Mouse (Mus musculus): ENCODE results near the gene Ttyh1. TPM values are rescaled to one million over a fixed set of nuclear protein-coding genes. Genes with fewer than 3 reads are reported as not detected.

Gene Ttyh1
- polyA plus RNA-seq, 1 experiment from 2014 or later = 2.7 TPM

DNA sequence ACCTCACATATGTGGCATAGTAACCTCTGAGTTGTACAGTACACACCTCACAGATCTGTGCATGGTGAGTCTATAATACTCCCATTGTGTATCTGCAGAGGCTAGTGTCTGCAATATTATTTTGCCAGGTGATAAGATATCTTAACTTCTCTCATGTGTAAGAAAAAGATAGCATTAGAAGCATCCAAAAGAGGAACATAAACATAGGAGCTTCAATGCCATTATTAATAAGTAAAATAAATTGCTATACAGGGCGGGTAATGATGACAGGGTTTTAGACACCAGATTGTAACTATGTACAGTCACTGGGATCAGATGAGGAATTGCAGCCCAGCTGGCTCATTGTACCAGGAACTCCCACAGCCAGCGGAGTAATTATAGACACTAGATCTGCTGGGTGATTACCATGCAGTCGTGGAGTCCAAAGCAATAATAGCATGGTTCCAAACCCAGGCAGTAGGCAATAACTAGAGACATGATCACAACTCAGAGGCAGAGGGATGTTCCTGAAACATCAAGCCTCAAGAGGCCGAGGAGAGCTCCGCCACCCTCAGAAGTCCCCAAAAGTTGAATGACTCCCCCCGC lies 31.2 kb upstream of the Ttyh1 start:
- Histone ChIP-seq H3K27ac (ENCODE audit: low read length) (no peak overlapping the region), H3K4me1 (ENCODE audit: insufficient read depth, low read length) (no peaks in the 10 kb centered on the region), H3K4me2 (replicated peaks; ENCODE audit: low read depth, low read length) (no peak overlapping the region), H3K4me3 (ENCODE audit: low read length) (no peak overlapping the region), H3K9me3 (ENCODE audit: low read length) (no peaks in the 10 kb centered on the region), H3K27me3 (ENCODE audit: insufficient read depth, low read length) (no peaks in the 10 kb centered on the region), H3K9ac (replicated peaks; ENCODE audit: low read length) (no peak overlapping the region), H3K36me3 (ENCODE audit: insufficient read depth, low read length) (no peaks in the 10 kb centered on the region)
- WGBS = 78% methylated on average over 6 of the region's 6 CpGs
- no peak for ATAC-seq (ENCODE audit: low FRiP score, low TSS enrichment)

DNA sequence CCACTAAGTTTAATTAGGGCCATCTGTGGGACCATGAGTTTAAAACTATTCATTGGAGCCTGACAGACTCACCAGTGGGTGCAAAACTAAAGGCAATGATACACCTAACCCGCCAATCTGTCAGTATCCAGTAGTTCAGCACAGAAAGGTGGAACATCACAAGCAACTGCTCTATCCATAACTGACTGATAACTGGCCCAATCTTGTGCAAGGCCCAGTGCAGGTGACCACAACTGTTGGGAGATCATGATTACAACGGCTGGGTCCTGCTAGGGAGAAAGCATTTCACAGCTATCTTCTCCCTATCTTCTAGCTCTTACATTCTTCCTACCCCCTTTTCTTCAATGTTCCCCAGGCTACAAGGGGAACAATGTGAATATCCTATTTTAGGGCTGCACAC lies 30.5 kb upstream of the Ttyh1 start:
- H3K4me2 ChIP-seq (replicated peaks; ENCODE audit: low read depth, low read length) = no peak overlapping the region
- H3K9ac ChIP-seq (replicated peaks; ENCODE audit: low read length) = no peak overlapping the region
- H3K4me3 ChIP-seq (ENCODE audit: low read length) = no peak overlapping the region
- no peaks in the 10 kb centered on the region for H3K4me1 ChIP-seq (ENCODE audit: insufficient read depth, low read length)
- H3K27me3 ChIP-seq (ENCODE audit: insufficient read depth, low read length) = no peaks in the 10 kb centered on the region
- no peaks in the 10 kb centered on the region for H3K9me3 ChIP-seq (ENCODE audit: low read length)
- ATAC-seq (ENCODE audit: low FRiP score, low TSS enrichment) = no peak
- H3K36me3 ChIP-seq (ENCODE audit: insufficient read depth, low read length) = no peaks in the 10 kb centered on the region
- 85% methylated on average over 2 of the region's 2 CpGs for WGBS
- no peak overlapping the region for H3K27ac ChIP-seq (ENCODE audit: low read length)

DNA sequence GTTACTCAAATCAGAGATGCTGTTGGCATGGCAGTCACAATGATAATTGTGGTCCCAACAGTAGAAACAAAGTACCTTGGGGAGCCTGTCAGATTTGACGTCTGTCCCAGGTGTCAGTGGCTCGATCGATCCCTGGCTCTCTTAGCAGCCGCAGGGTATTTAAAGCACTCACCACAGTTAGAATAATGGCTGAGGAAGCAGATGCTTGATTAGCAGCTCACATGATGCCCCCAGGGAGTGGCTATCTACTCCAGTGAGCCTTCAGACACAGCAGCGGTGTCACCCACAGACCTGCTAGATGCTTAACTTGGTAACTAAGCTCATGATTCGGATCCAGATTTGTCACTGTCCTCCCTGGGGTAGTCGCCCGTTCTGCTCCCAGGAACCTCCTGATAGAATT lies 28.0 kb upstream of the Ttyh1 start:
- Histone ChIP-seq H3K27ac (ENCODE audit: low read length) (no peak overlapping the region), H3K4me1 (ENCODE audit: insufficient read depth, low read length) (no peaks in the 10 kb centered on the region), H3K4me3 (ENCODE audit: low read length) (no peak overlapping the region), H3K4me2 (replicated peaks; ENCODE audit: low read depth, low read length) (no peak overlapping the region), H3K36me3 (ENCODE audit: insufficient read depth, low read length) (no peaks in the 10 kb centered on the region), H3K9me3 (ENCODE audit: low read length) (no peaks in the 10 kb centered on the region), H3K27me3 (ENCODE audit: insufficient read depth, low read length) (no peaks in the 10 kb centered on the region), H3K9ac (replicated peaks; ENCODE audit: low read length) (no peak overlapping the region)
- 51% methylated on average over 8 of the region's 8 CpGs for WGBS
- ATAC-seq (ENCODE audit: low FRiP score, low TSS enrichment) = no peak

DNA sequence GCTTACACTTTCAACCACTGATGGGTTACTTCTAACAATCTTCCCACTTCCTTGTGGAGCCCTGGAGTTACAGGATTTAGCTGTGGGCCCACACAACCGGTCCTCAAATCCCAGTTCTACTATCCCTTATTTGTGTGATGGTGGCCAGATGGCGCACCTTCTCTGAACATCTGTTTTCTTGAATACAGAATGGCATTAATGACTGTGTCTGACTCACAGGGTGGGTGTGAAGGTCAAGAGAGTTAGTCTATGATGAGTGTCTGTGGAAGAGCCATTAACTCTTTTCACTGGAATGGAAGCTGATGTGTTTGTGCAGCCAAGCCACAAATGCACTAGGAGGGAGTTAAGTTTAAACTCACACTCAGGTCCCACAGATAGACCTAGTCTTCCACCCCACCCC lies 20.9 kb upstream of the Ttyh1 start:
- H3K36me3 ChIP-seq (ENCODE audit: insufficient read depth, low read length) = no peaks in the 10 kb centered on the region
- H3K4me2 ChIP-seq (replicated peaks; ENCODE audit: low read depth, low read length) = no peak overlapping the region
- no peak overlapping the region for H3K9ac ChIP-seq (replicated peaks; ENCODE audit: low read length)
- no peaks in the 10 kb centered on the region for H3K4me1 ChIP-seq (ENCODE audit: insufficient read depth, low read length)
- no peak for ATAC-seq (ENCODE audit: low FRiP score, low TSS enrichment)
- no peak overlapping the region for H3K4me3 ChIP-seq (ENCODE audit: low read length)
- no peak overlapping the region for H3K27ac ChIP-seq (ENCODE audit: low read length)
- no peaks in the 10 kb centered on the region for H3K27me3 ChIP-seq (ENCODE audit: insufficient read depth, low read length)
- WGBS = 70% methylated on average over 2 of the region's 2 CpGs
- H3K9me3 ChIP-seq (ENCODE audit: low read length) = no peaks in the 10 kb centered on the region

DNA sequence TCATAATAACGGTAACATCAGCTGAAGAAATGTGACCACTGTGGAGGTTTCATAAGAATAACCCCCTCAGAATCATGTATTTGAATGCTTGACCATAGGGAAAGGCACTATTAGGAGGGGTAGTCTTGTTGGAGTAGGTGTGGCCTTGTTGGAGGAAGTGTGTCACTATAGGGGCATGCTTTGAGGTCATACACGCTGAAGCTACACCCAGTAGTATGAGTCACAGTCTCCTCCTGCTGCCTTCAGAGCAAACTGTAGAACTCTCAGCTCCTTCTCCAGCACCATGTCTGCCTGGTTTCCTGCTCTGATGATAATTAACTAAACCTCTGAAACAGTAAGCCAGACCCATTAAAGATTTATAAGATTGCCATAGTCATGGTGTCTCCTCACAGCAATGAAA lies 20.4 kb upstream of the Ttyh1 start:
- H3K9ac ChIP-seq (replicated peaks; ENCODE audit: low read length) = no peak overlapping the region
- no peaks in the 10 kb centered on the region for H3K4me1 ChIP-seq (ENCODE audit: insufficient read depth, low read length)
- no peak for ATAC-seq (ENCODE audit: low FRiP score, low TSS enrichment)
- H3K9me3 ChIP-seq (ENCODE audit: low read length) = no peaks in the 10 kb centered on the region
- no peak overlapping the region for H3K27ac ChIP-seq (ENCODE audit: low read length)
- H3K27me3 ChIP-seq (ENCODE audit: insufficient read depth, low read length) = no peaks in the 10 kb centered on the region
- no peaks in the 10 kb centered on the region for H3K36me3 ChIP-seq (ENCODE audit: insufficient read depth, low read length)
- 69% methylated on average over 2 of the region's 2 CpGs for WGBS
- no peak overlapping the region for H3K4me3 ChIP-seq (ENCODE audit: low read length)
- H3K4me2 ChIP-seq (replicated peaks; ENCODE audit: low read depth, low read length) = no peak overlapping the region

DNA sequence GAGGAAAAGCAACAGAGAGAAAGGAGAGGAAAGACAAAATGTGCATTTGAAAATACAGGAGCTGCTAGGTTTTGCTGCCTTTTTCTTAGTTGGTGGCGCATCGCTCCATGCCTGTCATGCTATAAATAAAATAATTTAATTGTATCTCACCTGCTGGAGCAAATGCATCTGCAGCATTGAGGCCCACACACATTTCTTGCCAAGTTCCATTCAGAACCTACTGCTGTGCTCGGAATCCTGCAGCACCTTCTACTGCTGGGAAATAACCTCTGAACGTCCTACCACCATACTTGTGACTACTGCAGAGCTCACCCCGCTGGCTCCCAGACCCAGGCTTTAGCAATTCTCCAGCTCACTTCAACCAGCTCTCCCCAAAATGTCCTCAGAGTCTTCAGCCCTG lies 18.1 kb upstream of the Ttyh1 start:
- Histone ChIP-seq H3K4me2 (replicated peaks; ENCODE audit: low read depth, low read length) (no peak overlapping the region), H3K27ac (ENCODE audit: low read length) (no peak overlapping the region), H3K9ac (replicated peaks; ENCODE audit: low read length) (no peak overlapping the region), H3K36me3 (ENCODE audit: insufficient read depth, low read length) (no peaks in the 10 kb centered on the region), H3K27me3 (ENCODE audit: insufficient read depth, low read length) (no peaks in the 10 kb centered on the region), H3K4me3 (ENCODE audit: low read length) (no peak overlapping the region), H3K4me1 (ENCODE audit: insufficient read depth, low read length) (no peaks in the 10 kb centered on the region), H3K9me3 (ENCODE audit: low read length) (no peaks in the 10 kb centered on the region)
- no peak for ATAC-seq (ENCODE audit: low FRiP score, low TSS enrichment)
- 82% methylated on average over 5 of the region's 5 CpGs for WGBS

DNA sequence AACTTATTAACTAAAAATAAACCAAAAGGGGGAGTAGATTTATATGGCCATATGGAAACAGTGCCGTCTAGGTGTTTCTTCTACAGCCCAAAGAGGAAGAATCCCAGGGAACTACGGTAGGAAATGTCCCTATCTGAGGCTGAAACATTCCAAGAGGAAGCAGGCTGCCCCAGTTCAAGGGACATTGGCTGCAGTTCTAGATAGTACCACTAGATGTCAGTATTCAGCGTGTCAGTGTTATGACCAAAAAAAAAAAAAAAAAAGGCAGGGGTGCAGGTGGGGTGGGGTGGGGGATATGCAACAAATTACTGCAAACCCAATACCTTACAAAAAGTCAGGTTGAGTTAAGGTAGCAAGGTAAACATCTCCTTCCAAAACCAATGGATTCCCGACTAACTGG lies 15.8 kb upstream of the Ttyh1 start:
- WGBS = 24% methylated on average over 4 of the region's 4 CpGs

DNA sequence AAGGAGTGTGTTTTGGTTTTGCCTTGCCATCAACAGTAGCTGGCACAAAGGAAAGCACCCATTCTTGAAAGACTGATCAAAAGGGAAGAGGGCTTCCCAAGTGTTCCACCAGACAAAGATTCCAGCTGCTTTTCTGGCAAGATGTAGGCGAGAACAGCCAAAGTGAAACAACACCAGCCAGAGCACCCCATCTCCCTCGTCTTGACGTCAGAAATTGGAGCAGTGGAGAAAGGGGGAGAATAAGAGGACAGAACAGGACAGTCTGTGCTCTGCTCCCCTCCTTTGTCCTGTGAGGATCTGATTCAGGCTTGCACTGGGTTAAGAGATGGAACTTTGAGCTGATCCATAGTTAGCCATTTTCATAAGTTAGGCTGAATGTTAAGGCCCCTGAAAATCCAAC lies 7.4 kb upstream of the Ttyh1 start:
- H3K9me3 ChIP-seq (ENCODE audit: low read length) = no peaks in the 10 kb centered on the region
- ATAC-seq (ENCODE audit: low FRiP score, low TSS enrichment) = no peak
- H3K4me2 ChIP-seq (replicated peaks; ENCODE audit: low read depth, low read length) = no peak overlapping the region
- H3K4me1 ChIP-seq (ENCODE audit: insufficient read depth, low read length) = no peaks in the 10 kb centered on the region
- H3K27me3 ChIP-seq (ENCODE audit: insufficient read depth, low read length) = no peaks in the 10 kb centered on the region; the same call in 1 of the 2 replicates
- no peak overlapping the region for H3K4me3 ChIP-seq (ENCODE audit: low read length)
- H3K9ac ChIP-seq (replicated peaks; ENCODE audit: low read length) = no peak overlapping the region
- 58% methylated on average over 3 of the region's 3 CpGs for WGBS
- no peak overlapping the region for H3K27ac ChIP-seq (ENCODE audit: low read length)
- no peaks in the 10 kb centered on the region for H3K36me3 ChIP-seq (ENCODE audit: insufficient read depth, low read length)

More for the DNA sequence above, 15.8 kb upstream of the Ttyh1 start:
- no peaks in the 10 kb centered on the region for H3K9me3 ChIP-seq (ENCODE audit: low read length)
- H3K9ac ChIP-seq (replicated peaks; ENCODE audit: low read length) = no peak overlapping the region
- H3K4me1 ChIP-seq (ENCODE audit: insufficient read depth, low read length) = no peaks in the 10 kb centered on the region
- H3K27ac ChIP-seq (ENCODE audit: low read length) = no peak overlapping the region
- H3K4me2 ChIP-seq (replicated peaks; ENCODE audit: low read depth, low read length) = no peak overlapping the region
- no peak for ATAC-seq (ENCODE audit: low FRiP score, low TSS enrichment)
- H3K4me3 ChIP-seq (ENCODE audit: low read length) = no peak overlapping the region
- H3K36me3 ChIP-seq (ENCODE audit: insufficient read depth, low read length) = no peaks in the 10 kb centered on the region
- H3K27me3 ChIP-seq (ENCODE audit: insufficient read depth, low read length) = no peaks in the 10 kb centered on the region; the same call in 1 of the 2 replicates

DNA sequence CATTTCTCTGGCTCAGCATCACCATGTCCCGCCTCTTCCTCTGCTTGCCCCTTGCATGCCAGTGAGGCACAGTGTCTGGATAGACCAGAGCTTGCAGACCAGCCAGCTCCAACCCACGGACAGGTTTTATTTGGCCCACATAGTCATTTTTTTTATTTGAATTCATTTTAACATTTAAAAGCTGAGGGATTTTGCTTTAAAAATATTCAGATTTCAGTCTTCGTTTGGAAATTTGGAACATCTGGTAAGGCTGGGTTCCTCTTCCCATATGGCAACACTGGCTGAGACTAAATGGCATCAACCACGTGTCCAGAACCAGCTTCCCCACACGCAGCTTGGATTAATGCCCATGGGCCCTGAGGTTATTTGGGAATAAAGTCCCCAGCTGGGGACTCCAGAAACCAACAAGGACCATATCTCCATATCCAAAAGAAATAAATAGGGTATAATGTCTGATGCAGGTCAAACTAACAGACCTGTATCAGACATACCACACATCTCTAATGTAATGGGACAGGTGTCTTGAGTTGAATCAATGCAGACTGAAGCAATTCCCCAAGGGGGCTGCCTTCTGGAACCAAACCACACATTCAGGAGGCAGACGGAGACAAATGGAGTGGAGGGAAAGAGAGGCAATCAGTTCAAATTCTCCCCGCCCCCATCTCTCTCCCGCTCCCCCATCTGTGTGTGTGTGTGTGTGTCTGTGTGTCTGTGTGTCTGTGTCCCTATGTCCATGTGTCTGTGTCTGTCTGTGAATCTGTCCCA lies 2.0 kb upstream of the Ttyh1 start:
- no peaks in the 10 kb centered on the region for H3K9me3 ChIP-seq (ENCODE audit: low read length)
- ATAC-seq (ENCODE audit: low FRiP score, low TSS enrichment) = no peak
- H3K4me2 ChIP-seq (replicated peaks; ENCODE audit: low read depth, low read length) = no peak overlapping the region
- H3K27ac ChIP-seq (ENCODE audit: low read length) = no peak overlapping the region
- H3K4me1 ChIP-seq (ENCODE audit: insufficient read depth, low read length) = peaks cover 7% of the 10 kb centered on the region; the same call in 1 of the 2 replicates
- no peak overlapping the region for H3K9ac ChIP-seq (replicated peaks; ENCODE audit: low read length)
- WGBS = 73% methylated on average over 8 of the region's 8 CpGs
- H3K27me3 ChIP-seq (ENCODE audit: insufficient read depth, low read length) = peaks cover 31% of the 10 kb centered on the region
- no peak overlapping the region for H3K4me3 ChIP-seq (ENCODE audit: low read length)
- no peaks in the 10 kb centered on the region for H3K36me3 ChIP-seq (ENCODE audit: insufficient read depth, low read length)

Data from kidney, embryonic 16.5 days (tissue).